Mouse (Mus musculus): ENCODE results near the gene Ces1h. TPM values are rescaled to one million over a fixed set of nuclear protein-coding genes. Genes with fewer than 3 reads are reported as not detected.

The Ces1h gene
- polyA plus RNA-seq, 1 experiment: 0.20 TPM

- no peak for DNase-seq
- Histone ChIP-seq H3K27ac (ENCODE audit: control insufficient read depth, insufficient read depth, low read length) (no peak overlapping the region), H3K4me1 (replicated peaks; ENCODE audit: control insufficient read depth, insufficient read depth, low read length) (no peaks in the 10 kb centered on the region), H3K27me3 (ENCODE audit: control insufficient read depth, insufficient read depth, low read length) (no peaks in the 10 kb centered on the region), H3K4me3 (ENCODE audit: control insufficient read depth, insufficient read depth, low read length) (no peak overlapping the region), H3K36me3 (ENCODE audit: control insufficient read depth, insufficient read depth, low read length) (no peaks in the 10 kb centered on the region)
- TF ChIP-seq CTCF (IDR thresholded peaks at IDR 0.05; ENCODE audit: borderline replicate concordance, control insufficient read depth, extremely low read depth, insufficient read depth, low read length, poor library complexity) (no peak), POLR2A (IDR thresholded peaks at IDR 0.05; ENCODE audit: control insufficient read depth, extremely low read depth, insufficient read depth, low read length, poor library complexity) (no peak)
- 47% methylated on average over 2 of the region's 2 CpGs for WGBS
Observed at GRCm38 (mm10) chr8:93369481-93369880, 10.0 kb downstream of the Ces1h start.

DNA sequence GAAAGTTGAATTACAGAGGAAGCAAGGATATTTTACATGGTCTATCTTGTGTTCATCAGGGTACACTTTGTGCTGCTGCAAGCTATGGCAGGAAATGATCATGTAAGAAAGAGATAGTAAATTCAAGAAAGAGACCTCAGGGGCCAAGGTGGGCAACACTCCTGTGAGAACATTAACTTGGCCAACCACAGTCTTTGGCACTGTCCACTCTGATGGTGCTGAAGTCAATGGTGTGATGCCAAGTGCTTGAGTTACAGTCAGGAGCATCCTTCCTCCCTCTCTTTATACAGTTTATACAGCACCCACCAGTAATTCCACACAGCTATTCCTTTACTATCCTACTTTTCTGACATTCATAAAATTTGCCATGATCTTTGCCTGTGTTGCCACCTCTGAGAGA, 19.4 kb downstream of the Ces1h start:
- DNase-seq: no peak
- H3K4me3 ChIP-seq (ENCODE audit: control insufficient read depth, insufficient read depth, low read length): no peak overlapping the region
- no peaks in the 10 kb centered on the region for H3K36me3 ChIP-seq (ENCODE audit: control insufficient read depth, insufficient read depth, low read length)
- H3K27ac ChIP-seq (ENCODE audit: control insufficient read depth, insufficient read depth, low read length): no peak overlapping the region
- H3K27me3 ChIP-seq (ENCODE audit: control insufficient read depth, insufficient read depth, low read length): no peaks in the 10 kb centered on the region
- H3K4me1 ChIP-seq (replicated peaks; ENCODE audit: control insufficient read depth, insufficient read depth, low read length): no peaks in the 10 kb centered on the region
- TF ChIP-seq POLR2A (IDR thresholded peaks at IDR 0.05; ENCODE audit: control insufficient read depth, extremely low read depth, insufficient read depth, low read length, poor library complexity) (no peak), CTCF (IDR thresholded peaks at IDR 0.05; ENCODE audit: borderline replicate concordance, control insufficient read depth, extremely low read depth, insufficient read depth, low read length, poor library complexity) (no peak)

GRCm38 (mm10) chr8:93339531-93339930, 40.0 kb downstream of the Ces1h start:
- Histone ChIP-seq H3K4me1 (replicated peaks; ENCODE audit: control insufficient read depth, insufficient read depth, low read length) (no peaks in the 10 kb centered on the region), H3K36me3 (ENCODE audit: control insufficient read depth, insufficient read depth, low read length) (no peaks in the 10 kb centered on the region), H3K4me3 (ENCODE audit: control insufficient read depth, insufficient read depth, low read length) (no peak overlapping the region), H3K27ac (ENCODE audit: control insufficient read depth, insufficient read depth, low read length) (no peak overlapping the region), H3K27me3 (ENCODE audit: control insufficient read depth, insufficient read depth, low read length) (no peaks in the 10 kb centered on the region)
- WGBS: 81% methylated on average over 2 of the region's 2 CpGs
- DNase-seq: no peak
- TF ChIP-seq POLR2A (IDR thresholded peaks at IDR 0.05; ENCODE audit: control insufficient read depth, extremely low read depth, insufficient read depth, low read length, poor library complexity): no peak

DNA sequence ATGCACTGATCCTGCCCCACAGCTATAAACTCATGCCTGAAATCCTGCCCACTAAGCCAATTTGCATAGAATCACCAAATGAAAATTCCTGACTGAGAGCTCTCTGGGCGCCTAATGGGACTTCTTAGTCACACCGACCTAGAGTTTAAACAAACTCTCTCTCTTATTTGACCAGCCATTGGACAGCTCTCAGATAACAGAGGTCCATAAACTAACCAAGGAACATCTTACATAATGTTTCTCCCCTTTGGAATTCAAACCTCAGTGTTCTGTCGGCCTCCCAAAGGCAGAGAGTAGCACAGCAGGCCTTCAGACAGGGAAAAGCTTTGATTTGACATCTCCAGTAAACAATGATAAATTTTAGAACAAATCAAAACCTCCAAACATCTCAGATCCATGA, 42.3 kb downstream of the Ces1h start, which contains the start of gene Ces1g:
Gene Ces1g (minus strand): TSS at position 102 of the 400 bp plus-strand sequence.
- whole genome bisulfite sequencing: 62% methylated on average over 3 of the region's 3 CpGs
- no peaks in the 10 kb centered on the region for H3K36me3 ChIP-seq (ENCODE audit: control insufficient read depth, insufficient read depth, low read length)
- H3K27ac ChIP-seq (ENCODE audit: control insufficient read depth, insufficient read depth, low read length): no peak within 1 kb of the TSS

GRCm38 (mm10) chr8:93332703-93333102, 46.8 kb downstream of the Ces1h start:
- H3K27ac ChIP-seq (ENCODE audit: control insufficient read depth, insufficient read depth, low read length): no peak overlapping the region
- H3K27me3 ChIP-seq (ENCODE audit: control insufficient read depth, insufficient read depth, low read length): no peaks in the 10 kb centered on the region
- no peak for DNase-seq
- H3K4me1 ChIP-seq (replicated peaks; ENCODE audit: control insufficient read depth, insufficient read depth, low read length): no peaks in the 10 kb centered on the region
- no peak overlapping the region for H3K4me3 ChIP-seq (ENCODE audit: control insufficient read depth, insufficient read depth, low read length)
- no peaks in the 10 kb centered on the region for H3K36me3 ChIP-seq (ENCODE audit: control insufficient read depth, insufficient read depth, low read length)
- TF ChIP-seq POLR2A (IDR thresholded peaks at IDR 0.05; ENCODE audit: control insufficient read depth, extremely low read depth, insufficient read depth, low read length, poor library complexity) (no peak), CTCF (IDR thresholded peaks at IDR 0.05; ENCODE audit: borderline replicate concordance, control insufficient read depth, extremely low read depth, insufficient read depth, low read length, poor library complexity) (no peak)
- WGBS: 75% methylated on average over 1 of the region's 1 CpGs

More for the DNA sequence above, 42.3 kb downstream of the Ces1h start, which contains the start of gene Ces1g:
- no peaks in the 10 kb centered on the region for H3K27me3 ChIP-seq (ENCODE audit: control insufficient read depth, insufficient read depth, low read length)
- TF ChIP-seq POLR2A (IDR thresholded peaks at IDR 0.05; ENCODE audit: control insufficient read depth, extremely low read depth, insufficient read depth, low read length, poor library complexity) (no peak), CTCF (IDR thresholded peaks at IDR 0.05; ENCODE audit: borderline replicate concordance, control insufficient read depth, extremely low read depth, insufficient read depth, low read length, poor library complexity) (no peak)
- DNase-seq: no peak
- no peaks in the 10 kb centered on the region for H3K4me1 ChIP-seq (replicated peaks; ENCODE audit: control insufficient read depth, insufficient read depth, low read length)
- no peak within 1 kb of the TSS for H3K4me3 ChIP-seq (ENCODE audit: control insufficient read depth, insufficient read depth, low read length)

GRCm38 (mm10) chr8:93331151-93331550, 48.4 kb downstream of the Ces1h start:
- no peaks in the 10 kb centered on the region for H3K36me3 ChIP-seq (ENCODE audit: control insufficient read depth, insufficient read depth, low read length)
- WGBS: 88% methylated on average over 2 of the region's 2 CpGs
- H3K4me3 ChIP-seq (ENCODE audit: control insufficient read depth, insufficient read depth, low read length): no peak overlapping the region
- no peaks in the 10 kb centered on the region for H3K4me1 ChIP-seq (replicated peaks; ENCODE audit: control insufficient read depth, insufficient read depth, low read length)
- H3K27ac ChIP-seq (ENCODE audit: control insufficient read depth, insufficient read depth, low read length): no peak overlapping the region
- TF ChIP-seq POLR2A (IDR thresholded peaks at IDR 0.05; ENCODE audit: control insufficient read depth, extremely low read depth, insufficient read depth, low read length, poor library complexity) (no peak), CTCF (IDR thresholded peaks at IDR 0.05; ENCODE audit: borderline replicate concordance, control insufficient read depth, extremely low read depth, insufficient read depth, low read length, poor library complexity) (no peak)
- H3K27me3 ChIP-seq (ENCODE audit: control insufficient read depth, insufficient read depth, low read length): no peaks in the 10 kb centered on the region
- DNase-seq: no peak

- H3K4me3 ChIP-seq (ENCODE audit: control insufficient read depth, insufficient read depth, low read length): no peak overlapping the region
- no peak overlapping the region for H3K27ac ChIP-seq (ENCODE audit: control insufficient read depth, insufficient read depth, low read length)
- H3K4me1 ChIP-seq (replicated peaks; ENCODE audit: control insufficient read depth, insufficient read depth, low read length): no peaks in the 10 kb centered on the region
- 81% methylated on average over 2 of the region's 2 CpGs for WGBS
- TF ChIP-seq POLR2A (IDR thresholded peaks at IDR 0.05; ENCODE audit: control insufficient read depth, extremely low read depth, insufficient read depth, low read length, poor library complexity) (no peak), CTCF (IDR thresholded peaks at IDR 0.05; ENCODE audit: borderline replicate concordance, control insufficient read depth, extremely low read depth, insufficient read depth, low read length, poor library complexity) (no peak)
- no peaks in the 10 kb centered on the region for H3K27me3 ChIP-seq (ENCODE audit: control insufficient read depth, insufficient read depth, low read length)
- H3K36me3 ChIP-seq (ENCODE audit: control insufficient read depth, insufficient read depth, low read length): no peaks in the 10 kb centered on the region
- no peak for DNase-seq
Observed at GRCm38 (mm10) chr8:93325123-93325522, 54.4 kb downstream of the Ces1h start.

Data from thymus, adult 2 months (tissue).